Mouse (Mus musculus) megakaryocyte, embryonic 14.5 days (primary cell): ENCODE results near the gene Ust. TPM values are rescaled to one million over a fixed set of nuclear protein-coding genes. Genes with fewer than 3 reads are reported as not detected.

Experiments
- H3K27me3 ChIP-seq: replicated peaks from 2 replicates; pipeline ENCODE3; 2012; ENCODE audit warnings: inconsistent platforms
- H3K36me3 ChIP-seq: replicated peaks from 2 replicates; pipeline ENCODE3; 2012; ENCODE audit warnings: low read length, inconsistent platforms, mixed read lengths
- H3K4me1 ChIP-seq: 2 replicates; pipeline ENCODE4 v1.6.1; 2012; ENCODE audit warnings: inconsistent platforms
- H3K4me3 ChIP-seq: replicated peaks from 2 replicates; pipeline ENCODE3; 2012; ENCODE audit warnings: moderate library complexity, mild to moderate bottlenecking, inconsistent platforms
- H3K9me3 ChIP-seq: 2 replicates; pipeline ENCODE4 v1.6.1; 2012; ENCODE audit warnings: inconsistent platforms
- FLI1 ChIP-seq: IDR thresholded peaks from 2 replicates; pipeline ENCODE4 v1.6.1; 2012; ENCODE audit warnings: low read length, inconsistent platforms, mixed read lengths
- GATA1 ChIP-seq: IDR thresholded peaks from 3 replicates; pipeline ENCODE4 v1.6.1; 2012; ENCODE audit warnings: mixed read lengths, low read length, inconsistent platforms, borderline replicate concordance
- polyA plus RNA-seq: library from polyadenylated mRNA; stranded (reverse); fragments of >175 nt; gene quantifications from 2 replicates; pipeline ENCODE4 v1.2.3, GENCODE M21; 2012; ENCODE audit warnings: low replicate concordance; ENCODE audit not compliant: insufficient read depth

Ust gene
- polyA plus RNA-seq, 1 experiment, result not detected

- no peaks in the 10 kb centered on the region for H3K9me3 ChIP-seq
- no peak overlapping the region for H3K4me3 ChIP-seq
- TF ChIP-seq GATA1 (no peak), FLI1 (no peak)
- no peaks in the 10 kb centered on the region for H3K4me1 ChIP-seq
- H3K27me3 ChIP-seq, result no peaks in the 10 kb centered on the region
- no peaks in the 10 kb centered on the region for H3K36me3 ChIP-seq
Measured at GRCm38 (mm10) chr10:8391264-8391748, 127.3 kb downstream of the Ust start.

GRCm38 (mm10) chr10:8388239-8388638, 130.4 kb downstream of the Ust start:
- Histone ChIP-seq H3K4me1 (no peaks in the 10 kb centered on the region), H3K9me3 (no peaks in the 10 kb centered on the region), H3K27me3 (no peaks in the 10 kb centered on the region), H3K4me3 (no peak overlapping the region), H3K36me3 (no peaks in the 10 kb centered on the region)
- TF ChIP-seq FLI1 (no peak), GATA1 (no peak)

- H3K4me3 ChIP-seq, result no peak overlapping the region
- TF ChIP-seq GATA1 (no peak), FLI1 (no peak)
- no peaks in the 10 kb centered on the region for H3K27me3 ChIP-seq
- H3K4me1 ChIP-seq, result no peaks in the 10 kb centered on the region
- no peaks in the 10 kb centered on the region for H3K9me3 ChIP-seq
- H3K36me3 ChIP-seq, result no peaks in the 10 kb centered on the region
Measured at GRCm38 (mm10) chr10:8369894-8370500, 148.6 kb downstream of the Ust start.

GRCm38 (mm10) chr10:8365816-8366215, 152.8 kb downstream of the Ust start:
- TF ChIP-seq FLI1 (no peak), GATA1 (no peak)
- no peaks in the 10 kb centered on the region for H3K4me1 ChIP-seq
- H3K27me3 ChIP-seq, result no peaks in the 10 kb centered on the region
- no peak overlapping the region for H3K4me3 ChIP-seq
- H3K36me3 ChIP-seq, result no peaks in the 10 kb centered on the region
- H3K9me3 ChIP-seq, result no peaks in the 10 kb centered on the region

GRCm38 (mm10) chr10:8364182-8364581, 154.4 kb downstream of the Ust start:
- Histone ChIP-seq H3K4me3 (no peak overlapping the region), H3K4me1 (no peaks in the 10 kb centered on the region), H3K27me3 (no peaks in the 10 kb centered on the region), H3K9me3 (no peaks in the 10 kb centered on the region), H3K36me3 (no peaks in the 10 kb centered on the region)
- TF ChIP-seq FLI1 (no peak), GATA1 (no peak)

- H3K9me3 ChIP-seq, result no peaks in the 10 kb centered on the region
- H3K27me3 ChIP-seq, result no peaks in the 10 kb centered on the region
- no peak for TF ChIP-seq GATA1
- TF ChIP-seq FLI1, result no peak
- H3K36me3 ChIP-seq, result no peaks in the 10 kb centered on the region
- no peak overlapping the region for H3K4me3 ChIP-seq
- no peaks in the 10 kb centered on the region for H3K4me1 ChIP-seq
Measured at GRCm38 (mm10) chr10:8363281-8363680, 155.3 kb downstream of the Ust start.

GRCm38 (mm10) chr10:8358286-8359045, 160.2 kb downstream of the Ust start:
- Histone ChIP-seq H3K4me1 (no peaks in the 10 kb centered on the region), H3K27me3 (no peaks in the 10 kb centered on the region), H3K9me3 (no peaks in the 10 kb centered on the region), H3K4me3 (no peak overlapping the region), H3K36me3 (no peaks in the 10 kb centered on the region)
- TF ChIP-seq FLI1, result no peak
- TF ChIP-seq GATA1, result no peak

GRCm38 (mm10) chr10:8353534-8353933, 165.1 kb downstream of the Ust start:
- no peak for TF ChIP-seq GATA1
- TF ChIP-seq FLI1, result no peak
- Histone ChIP-seq H3K9me3 (peaks cover 5% of the 10 kb centered on the region; the same call in 1 of the 2 replicates), H3K4me3 (no peak overlapping the region), H3K4me1 (no peaks in the 10 kb centered on the region), H3K36me3 (no peaks in the 10 kb centered on the region), H3K27me3 (no peaks in the 10 kb centered on the region)

- H3K4me3 ChIP-seq, result no peak overlapping the region
- no peaks in the 10 kb centered on the region for H3K27me3 ChIP-seq
- TF ChIP-seq FLI1 (no peak), GATA1 (no peak)
- peaks cover 12% of the 10 kb centered on the region; the same call in 1 of the 2 replicates for H3K9me3 ChIP-seq
- no peaks in the 10 kb centered on the region for H3K4me1 ChIP-seq
- H3K36me3 ChIP-seq, result no peaks in the 10 kb centered on the region
Measured at GRCm38 (mm10) chr10:8350626-8351025, 168.0 kb downstream of the Ust start.

GRCm38 (mm10) chr10:8347497-8347896, 171.1 kb downstream of the Ust start:
- no peak overlapping the region for H3K4me3 ChIP-seq
- peaks cover 10% of the 10 kb centered on the region; the same call in 1 of the 2 replicates for H3K9me3 ChIP-seq
- H3K36me3 ChIP-seq, result no peaks in the 10 kb centered on the region
- H3K27me3 ChIP-seq, result no peaks in the 10 kb centered on the region
- no peaks in the 10 kb centered on the region for H3K4me1 ChIP-seq
- no peak for TF ChIP-seq FLI1
- TF ChIP-seq GATA1, result no peak
